In genomic region chr14:61274414-61275198, GRCm38 (mm10) we compare ENCODE assay signal across 9 mouse cellular contexts. TPM values are rescaled to one million over a fixed set of nuclear protein-coding genes. Genes with fewer than 3 reads are reported as not detected.
DNase-seq lines count a peak whose midpoint lies in the region; ATAC-seq lines count a peak whose summit lies in the region.
"Had no signal": no experiment of that assay in that cellular context is flagged by ENCODE, and none has a peak within 500 bp of the region (broad histone marks: within the 10 kb centered on the region; RNA-seq: fewer than 3 reads in every experiment).

No protein-coding gene starts in this region.

- peaks cover 29% of the 10 kb centered on the region for H3K27me3 ChIP-seq in heart, embryonic 15.5 days
- peaks cover 50% of the 10 kb centered on the region for H3K27me3 ChIP-seq in embryonic facial prominence, embryonic 13.5 days
- peaks cover 58% of the 10 kb centered on the region for H3K27me3 ChIP-seq in limb, embryonic 10.5 days (ENCODE audit: low read depth, poor library complexity, severe bottlenecking)
- H3K27me3 ChIP-seq in neural tube, embryonic 12.5 days (replicated peaks): peaks cover 33% of the 10 kb centered on the region

- intact Hi-C loops in gastrocnemius, postnatal 14 days (cut with DNase I; ENCODE audit: low total_unique reads): no loop called here
- intact Hi-C loops in left cerebral cortex, postnatal 36 days (cut with DNase I): no loop called here

- no peak for ATAC-seq in heart, embryonic 15.5 days (replicated peaks; ENCODE audit: insufficient number of reproducible peaks, insufficient read depth, low FRiP score, low read depth)
- no peak for ATAC-seq in embryonic facial prominence, embryonic 13.5 days (ENCODE audit: insufficient number of reproducible peaks, insufficient read depth, low FRiP score, low TSS enrichment, low read depth)
- no peak for ATAC-seq in neural tube, embryonic 12.5 days (ENCODE audit: low FRiP score, low read depth)
- ATAC-seq: CD4-positive, CD25-positive, alpha-beta regulatory T cell, adult 4 months had no signal

- no peaks in the 10 kb centered on the region for H3K9me3 ChIP-seq in heart, embryonic 15.5 days (replicated peaks)
- no peaks in the 10 kb centered on the region for H3K9me3 ChIP-seq in embryonic facial prominence, embryonic 13.5 days
- H3K9me3 ChIP-seq in limb, embryonic 10.5 days (replicated peaks): no peaks in the 10 kb centered on the region
- no peaks in the 10 kb centered on the region for H3K9me3 ChIP-seq in neural tube, embryonic 12.5 days

- no peak overlapping the region for H3K27ac ChIP-seq in heart, embryonic 15.5 days
- H3K27ac ChIP-seq in embryonic facial prominence, embryonic 13.5 days: no peak overlapping the region
- H3K27ac ChIP-seq in limb, embryonic 10.5 days: peak overlapping the region; percentile 42; the same call in 1 of the 2 replicates
- no peak overlapping the region for H3K27ac ChIP-seq in neural tube, embryonic 12.5 days

- H3K36me3 ChIP-seq in heart, embryonic 15.5 days: no peaks in the 10 kb centered on the region
- no peaks in the 10 kb centered on the region for H3K36me3 ChIP-seq in embryonic facial prominence, embryonic 13.5 days
- H3K36me3 ChIP-seq in limb, embryonic 10.5 days: no peaks in the 10 kb centered on the region
- no peaks in the 10 kb centered on the region for H3K36me3 ChIP-seq in neural tube, embryonic 12.5 days

- H3K9ac ChIP-seq in heart, embryonic 15.5 days: 0 out of 2 replicates have a peak overlapping the region, but pooled peaks have one; percentile 10
- peak overlapping the region; percentile 38 for H3K9ac ChIP-seq in embryonic facial prominence, embryonic 13.5 days
- no peak overlapping the region for H3K9ac ChIP-seq in neural tube, embryonic 12.5 days

- DNase-seq in heart, adult 8-10 months (ENCODE audit: low spot score): no peak
- DNase-seq in limb, embryonic 10.5 days (ENCODE audit: low spot score): peak; percentile 40
- DNase-seq in gastrocnemius, postnatal 14 days: no peak
- no peak for DNase-seq in ovary, postnatal 10 days (ENCODE audit: low spot score)
- DNase-seq in left cerebral cortex, postnatal 36 days (ENCODE audit: low spot score in 2 of 2): no peak

- peak overlapping the region; percentile 59 for H3K4me2 ChIP-seq in heart, embryonic 15.5 days
- peak overlapping the region; percentile 58 for H3K4me2 ChIP-seq in embryonic facial prominence, embryonic 13.5 days
- H3K4me2 ChIP-seq in neural tube, embryonic 12.5 days (replicated peaks): peak overlapping the region; percentile 44

- H3K4me3 ChIP-seq in heart, embryonic 15.5 days: peak overlapping the region; percentile 34
- H3K4me3 ChIP-seq in embryonic facial prominence, embryonic 13.5 days: peak overlapping the region; percentile 33
- H3K4me3 ChIP-seq in limb, embryonic 10.5 days: peak overlapping the region; percentile 39
- peak overlapping the region; percentile 9; the same call in 1 of the 2 replicates for H3K4me3 ChIP-seq in neural tube, embryonic 12.5 days

- 9% methylated on average over 38 of the region's 38 CpGs for WGBS in heart, embryonic 15.5 days
- WGBS in embryonic facial prominence, embryonic 13.5 days: 7% methylated on average over 38 of the region's 38 CpGs
- 10% methylated on average over 38 of the region's 38 CpGs for WGBS in limb, embryonic 10.5 days
- WGBS in neural tube, embryonic 12.5 days: 9% methylated on average over 38 of the region's 38 CpGs

- H3K4me1 ChIP-seq in heart, embryonic 15.5 days (replicated peaks): peaks cover 8% of the 10 kb centered on the region
- peaks cover 10% of the 10 kb centered on the region for H3K4me1 ChIP-seq in embryonic facial prominence, embryonic 13.5 days
- H3K4me1 ChIP-seq in limb, embryonic 10.5 days: peaks cover 11% of the 10 kb centered on the region
- H3K4me1 ChIP-seq in neural tube, embryonic 12.5 days: peaks cover 8% of the 10 kb centered on the region; the same call in 1 of the 2 replicates

RNA-seq across cellular contexts. Expression of gene Sgcg, which starts 16.3 kb away (rescaled TPM):
- polyA plus RNA-seq in heart, embryonic 15.5 days (2015; fragmentation: Nextera tagmentation; extraction: Ambion mirVana): 51.0 and 59.1 TPM in 2 replicates
- total RNA-seq in heart, adult 8-10 months (2022): 100 to 1,000 TPM; 202 to 221 (median 214) TPM
- polyA plus RNA-seq in embryonic facial prominence, embryonic 13.5 days (2015; fragmentation: Nextera tagmentation; extraction: Ambion mirVana): 0.98 and 1.3 TPM in 2 replicates
- 0.18 and 0.43 TPM in 2 replicates for polyA plus RNA-seq in limb, embryonic 10.5 days (2016; fragmentation: Nextera tagmentation; extraction: Ambion mirVana)
- polyA plus RNA-seq in neural tube, embryonic 12.5 days (2016; fragmentation: Nextera tagmentation; extraction: Ambion mirVana): 1.3 and 1.5 TPM in 2 replicates
- 100 to 1,000 TPM; 158 to 177 TPM for total RNA-seq in gastrocnemius, postnatal 14 days (2021)
- total RNA-seq in left cerebral cortex, postnatal 36 days (2021): not detected
- polyA plus RNA-seq: CD4-positive, CD25-positive, alpha-beta regulatory T cell, adult 4 months had no signal

RNA-seq across cellular contexts. Expression of gene Arl11, which starts 34.9 kb away (rescaled TPM):
- polyA plus RNA-seq in heart, embryonic 15.5 days (2015; fragmentation: Nextera tagmentation; extraction: Ambion mirVana): 0.53 and 1.3 TPM in 2 replicates
- under 1 TPM; 0.47 to 0.86 (median 0.79) TPM for total RNA-seq in heart, adult 8-10 months (2022)
- polyA plus RNA-seq in embryonic facial prominence, embryonic 13.5 days (2015; fragmentation: Nextera tagmentation; extraction: Ambion mirVana): 0.65 and 0.69 TPM in 2 replicates
- 0.19 and 0.26 TPM in 2 replicates for polyA plus RNA-seq in limb, embryonic 10.5 days (2016; fragmentation: Nextera tagmentation; extraction: Ambion mirVana)
- polyA plus RNA-seq in neural tube, embryonic 12.5 days (2016; fragmentation: Nextera tagmentation; extraction: Ambion mirVana): 0.52 and 0.67 TPM in 2 replicates
- total RNA-seq in gastrocnemius, postnatal 14 days (2021): under 1 TPM; 0.49 to 0.80 TPM
- under 1 TPM; 0.27 to 0.35 TPM for total RNA-seq in left cerebral cortex, postnatal 36 days (2021)
- polyA plus RNA-seq: CD4-positive, CD25-positive, alpha-beta regulatory T cell, adult 4 months had no signal

Comparison
In these comparisons a context has a peak if more than half of its experiments do, and no peak if none do; other contexts are left out.
1. RNA of gene Sgcg, which starts 16.3 kb away (polyA plus RNA-seq): 51.0 to 59.1 TPM in heart, embryonic 15.5 days; 1.3 to 1.5 TPM in neural tube, embryonic 12.5 days, 0.98 to 1.3 TPM in embryonic facial prominence, embryonic 13.5 days and 0.18 to 0.43 TPM in limb, embryonic 10.5 days; every median in the first group is over 10 times any median in the second.
2. Peak in every context shown above with its lines, with median percentiles within 50 percentile points of each other: H3K4me2 ChIP-seq and H3K4me3 ChIP-seq.